Mouse (Mus musculus) heart, postnatal 36 days (tissue): Measurements from ENCODE around the gene Cers3. TPM values are rescaled to one million over a fixed set of nuclear protein-coding genes. Genes with fewer than 3 reads are reported as not detected.

Experiments
- DNase-seq, 2 experiments: peaks; one replicate each; pipeline ENCODE4 v3.0.0; 2021 to 2022
- intact Hi-C: fragments of 180-260 bp; cut with DNase I; formaldehyde crosslinking; loops from one replicate; pipeline ENCODE4 v1.15.1; 2025
- total RNA-seq, 2 experiments: library from RNA; stranded (reverse); gene quantifications; 2 replicates each; pipeline ENCODE4 v1.2.3; 2021

The Cers3 gene
- total RNA-seq, 2 experiments from 2014 or later: 0.17 TPM; not detected in 1

DNA sequence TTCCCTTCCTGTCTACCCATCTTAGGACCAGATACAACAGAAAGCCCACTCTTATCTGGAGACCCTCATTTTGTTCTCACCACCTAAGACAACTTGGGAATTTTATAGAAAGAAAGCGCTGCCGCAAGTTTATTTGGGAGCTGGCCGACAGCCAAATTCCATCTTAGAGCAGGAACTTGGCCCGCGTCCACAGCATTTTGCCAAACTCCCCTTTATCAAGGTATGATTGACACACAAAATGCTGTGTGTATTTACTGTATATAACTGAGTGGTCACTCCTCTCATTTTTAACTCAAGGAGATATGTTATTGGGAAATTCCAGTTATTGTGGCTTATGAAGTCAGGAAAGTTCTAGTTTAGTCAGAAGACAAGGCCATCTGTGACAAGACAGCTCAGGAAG is 88.0 kb downstream of the Cers3 start:
- intact Hi-C loops: no loop called here
- DNase-seq: peak; percentile 38 to 66

DNA sequence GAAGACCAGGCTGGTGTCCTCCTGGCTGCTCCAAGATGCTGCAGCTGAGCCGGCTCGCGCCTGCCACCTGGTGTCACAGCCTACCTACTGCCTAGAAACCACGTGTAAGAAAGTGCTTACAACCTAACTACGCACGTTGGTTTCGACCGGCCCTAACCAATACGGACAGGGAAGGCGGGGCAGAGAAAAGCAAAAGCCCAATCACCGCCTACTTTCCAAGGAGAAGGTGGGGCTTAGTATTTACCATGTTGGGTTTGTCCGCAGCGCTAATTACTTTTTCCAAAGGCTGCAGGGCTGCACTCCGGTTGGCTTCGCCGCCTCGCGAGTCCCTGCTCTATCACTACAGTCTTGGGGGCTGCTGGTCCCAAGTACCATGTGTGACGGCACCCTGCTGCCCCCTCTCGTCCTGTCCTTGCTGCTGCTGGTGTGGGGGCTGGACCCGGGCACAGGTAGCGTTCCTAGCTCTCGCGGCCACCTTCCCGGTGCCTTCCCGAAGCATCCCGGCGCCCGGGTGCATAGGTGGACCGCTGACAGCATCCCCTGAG is 96.2 kb downstream of the Cers3 start, which contains the start of gene Adamts17:
Gene Adamts17 (plus strand): TSS at position 273 of the 545 bp plus-strand sequence.
- peak; percentile 83 to 89 for DNase-seq
- intact Hi-C loops: loop anchor here (1.0 to 5.0 kb wide), 8 partner anchors 19 to 808 kb away; partner anchors contain the start of genes Lrrc28 and Ttc23

DNA sequence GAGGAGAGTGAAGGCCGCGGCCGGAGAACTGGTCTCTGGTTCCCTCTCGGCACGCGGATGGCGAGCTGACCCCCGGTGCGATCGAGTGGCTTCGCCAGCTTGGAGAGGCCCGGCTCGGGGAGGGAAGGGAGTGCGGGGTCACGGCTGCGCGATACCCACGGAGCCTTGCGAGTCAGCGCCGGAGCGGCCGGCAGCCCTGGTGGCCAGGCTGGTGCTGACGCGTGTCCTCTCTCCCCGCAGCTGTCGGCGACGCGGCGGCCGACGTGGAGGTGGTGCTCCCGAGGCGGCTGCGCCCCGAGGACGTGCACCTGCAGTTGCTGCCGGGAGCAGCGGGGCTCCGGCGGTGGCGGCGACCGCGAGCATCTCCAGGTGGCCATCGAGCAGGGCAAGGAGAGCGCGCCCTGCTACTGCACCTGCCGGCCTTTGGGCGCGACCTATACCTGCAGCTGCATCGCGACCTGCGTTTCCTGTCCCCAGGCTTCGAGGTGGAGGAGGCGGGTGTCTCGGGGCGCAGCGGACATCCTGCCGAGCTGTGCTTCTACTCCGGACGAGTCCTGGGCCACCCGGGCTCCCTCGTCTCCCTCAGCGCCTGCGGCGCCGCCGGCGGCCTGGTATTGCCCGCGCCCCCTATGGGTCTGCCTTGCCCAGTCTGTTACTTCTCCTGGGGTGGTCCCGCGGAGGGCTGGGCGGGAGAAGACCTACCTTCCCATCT is 96.9 kb downstream of the Cers3 start:
- intact Hi-C loops: loop anchor here (5.0 kb wide), 4 partner anchors 92 to 272 kb away; no protein-coding TSS in a partner anchor
- DNase-seq: peak; percentile 27 to 49

DNA sequence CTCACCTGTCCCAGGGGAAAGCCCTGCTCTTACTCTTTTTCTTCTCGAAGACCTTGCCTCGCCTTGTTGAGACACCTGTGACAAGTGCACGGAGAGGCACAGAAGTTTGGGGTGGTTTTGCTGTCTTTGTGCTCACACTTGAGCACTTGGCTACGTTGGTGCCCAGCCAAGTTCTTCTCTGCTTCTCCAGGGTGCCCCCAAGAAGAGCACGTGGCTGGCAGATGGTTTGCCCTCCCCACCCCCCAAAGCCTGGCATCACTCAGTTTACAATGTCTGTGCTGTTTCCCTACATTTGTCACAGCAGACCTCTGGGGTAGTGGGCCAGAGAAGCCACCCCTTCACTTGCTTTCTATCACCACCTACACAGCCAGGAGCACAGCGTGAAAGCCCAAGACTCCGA is 97.9 kb downstream of the Cers3 start:
- DNase-seq: no peak
- intact Hi-C loops: loop anchor here (5.0 kb wide), 4 partner anchors 91 to 271 kb away; no protein-coding TSS in a partner anchor

DNA sequence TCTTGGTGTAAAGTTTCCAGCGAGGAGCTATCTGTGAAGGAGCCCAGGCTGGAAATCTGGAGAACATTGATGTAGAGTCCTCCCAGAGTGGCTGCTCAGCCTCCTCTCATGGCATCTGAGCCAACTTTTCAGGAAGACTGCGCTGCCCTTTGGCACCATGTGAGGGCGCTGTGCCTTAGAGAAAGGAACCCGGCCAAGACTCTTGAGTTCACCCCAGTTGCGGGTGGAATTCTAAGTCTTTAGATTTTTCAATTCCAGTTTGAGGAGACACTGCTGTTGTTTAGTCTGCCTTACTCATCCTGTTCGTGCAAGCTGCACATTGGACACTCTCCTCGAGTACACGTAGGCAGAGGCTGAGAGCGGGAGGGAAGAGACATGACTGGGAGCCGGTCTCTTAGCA is 98.7 kb downstream of the Cers3 start:
- peak; percentile 80 to 85 for DNase-seq
- intact Hi-C loops: loop anchor here (1.0 to 5.0 kb wide), 5 partner anchors 90 to 357 kb away; no protein-coding TSS in a partner anchor

DNA sequence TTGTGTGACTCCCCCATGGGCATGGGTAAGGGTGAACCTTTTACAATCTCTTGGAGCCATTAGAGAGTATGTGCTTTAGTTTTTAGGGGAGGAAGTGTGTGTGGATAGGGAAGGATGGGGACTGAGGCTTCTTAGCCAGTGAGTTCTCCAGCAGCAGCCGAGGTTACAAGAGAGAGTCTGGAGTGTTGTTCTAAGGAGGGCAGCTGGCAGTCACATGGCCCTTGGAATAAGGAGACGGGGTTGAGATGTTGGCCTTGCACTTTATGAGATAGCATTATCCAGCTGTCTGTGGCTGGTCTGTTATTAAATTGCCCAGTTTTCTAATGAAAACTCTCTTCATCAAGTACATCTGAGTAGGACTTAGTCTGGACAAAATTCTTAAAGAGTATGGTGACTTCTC is 100.5 kb downstream of the Cers3 start:
- DNase-seq: no peak
- intact Hi-C loops: loop anchor here (5.0 kb wide), 4 partner anchors 88 to 268 kb away; no protein-coding TSS in a partner anchor

DNA sequence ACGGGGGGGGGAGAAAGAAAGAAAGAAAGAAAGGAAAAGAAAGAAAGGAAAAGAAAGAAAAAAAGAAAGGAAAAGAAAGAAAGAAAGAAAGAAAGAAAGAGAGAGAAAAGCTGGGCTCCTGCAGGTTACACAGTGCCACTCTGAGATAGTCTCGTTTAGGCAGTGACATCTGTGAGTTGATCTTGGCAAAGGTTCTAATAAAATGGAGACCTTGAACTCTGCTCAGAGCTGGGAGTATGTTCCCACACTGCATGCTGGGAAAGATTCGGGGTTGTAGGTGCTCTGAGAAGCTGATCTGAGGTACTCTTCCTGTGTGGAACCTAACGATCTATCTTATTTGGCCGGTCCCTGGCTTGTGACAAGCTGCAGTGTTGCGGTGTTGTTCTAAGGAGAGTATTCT is 103.3 kb downstream of the Cers3 start:
- no peak for DNase-seq
- intact Hi-C loops: no loop called here

DNA sequence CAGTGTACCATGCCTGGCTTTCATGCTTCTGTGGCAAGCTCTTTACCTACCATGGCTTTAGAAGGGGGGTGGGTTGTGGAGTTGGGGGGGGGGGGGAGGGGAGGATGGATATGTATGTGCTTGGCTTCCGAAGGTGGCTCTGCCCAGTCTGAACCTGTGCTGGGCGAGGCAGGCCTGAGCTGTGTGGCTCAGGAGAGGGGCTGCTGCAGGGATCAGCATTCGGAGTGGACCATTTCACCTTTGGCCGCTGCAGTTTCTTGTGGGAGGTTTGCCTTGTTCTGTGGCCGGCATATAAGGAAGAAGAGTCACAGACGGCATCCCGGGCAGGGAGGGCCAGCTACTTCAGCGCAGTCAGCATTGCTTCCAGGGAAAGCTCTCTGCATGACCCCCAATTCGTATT is 104.0 kb downstream of the Cers3 start:
- intact Hi-C loops: no loop called here
- no peak for DNase-seq

DNA sequence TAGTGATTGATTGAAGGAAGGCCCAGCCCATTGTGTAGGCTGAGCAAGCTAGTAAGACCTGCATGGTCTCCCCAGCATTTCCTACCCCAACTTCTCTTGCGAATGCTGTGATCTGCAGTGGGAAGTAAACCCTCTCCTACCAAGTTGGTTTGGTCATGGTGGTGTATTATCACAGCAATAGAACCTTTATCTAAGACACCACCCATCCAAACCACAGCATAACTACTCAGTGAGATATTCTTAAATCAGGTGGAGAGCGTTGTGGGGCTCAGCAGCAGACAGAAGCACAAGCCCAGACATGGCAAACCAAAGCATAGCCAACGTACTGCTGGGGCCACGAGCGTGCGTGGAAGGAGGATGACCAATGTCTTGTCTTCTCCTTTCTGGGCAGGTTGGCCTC is 106.0 kb downstream of the Cers3 start:
- no peak for DNase-seq
- intact Hi-C loops: no loop called here

DNA sequence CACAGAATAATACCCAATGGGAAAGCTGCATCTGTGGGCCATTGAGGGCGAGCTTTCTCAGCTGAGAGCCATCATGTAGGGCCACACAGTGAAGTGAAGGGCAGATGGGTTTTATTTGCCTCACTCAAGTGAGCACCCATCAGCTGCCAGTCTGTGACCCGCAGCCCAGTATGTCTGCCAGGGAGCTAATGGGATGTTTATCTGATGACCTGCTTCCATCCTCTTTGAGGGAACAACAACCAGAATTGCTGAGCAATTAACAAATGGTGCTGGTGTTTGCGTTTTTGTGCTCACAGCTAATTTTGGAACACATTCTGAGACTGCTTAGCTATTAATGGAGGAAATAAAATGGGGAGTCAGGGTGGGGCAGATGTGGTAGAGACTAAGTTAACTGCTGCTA is 108.9 kb downstream of the Cers3 start:
- intact Hi-C loops: no loop called here
- DNase-seq: no peak

DNA sequence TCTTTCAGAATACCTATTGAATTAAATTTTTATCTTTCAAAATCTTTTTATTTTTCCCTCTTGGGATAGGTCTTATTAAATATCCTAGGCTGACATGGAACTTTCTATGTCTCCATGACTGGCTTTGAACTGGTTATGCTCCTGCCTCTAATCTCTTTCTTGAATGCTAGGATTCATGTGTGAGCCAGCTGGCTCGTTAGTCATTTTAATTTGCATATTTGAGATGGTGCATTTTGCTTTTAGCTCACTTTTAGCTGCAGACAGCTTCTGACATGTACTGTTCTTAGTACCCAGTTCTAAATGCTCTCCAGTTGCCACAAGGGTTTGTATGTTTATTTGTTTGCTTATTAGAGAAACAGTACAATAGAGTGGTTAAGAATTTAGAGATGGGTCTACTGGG is 114.3 kb downstream of the Cers3 start:
- intact Hi-C loops: no loop called here
- DNase-seq: no peak

DNA sequence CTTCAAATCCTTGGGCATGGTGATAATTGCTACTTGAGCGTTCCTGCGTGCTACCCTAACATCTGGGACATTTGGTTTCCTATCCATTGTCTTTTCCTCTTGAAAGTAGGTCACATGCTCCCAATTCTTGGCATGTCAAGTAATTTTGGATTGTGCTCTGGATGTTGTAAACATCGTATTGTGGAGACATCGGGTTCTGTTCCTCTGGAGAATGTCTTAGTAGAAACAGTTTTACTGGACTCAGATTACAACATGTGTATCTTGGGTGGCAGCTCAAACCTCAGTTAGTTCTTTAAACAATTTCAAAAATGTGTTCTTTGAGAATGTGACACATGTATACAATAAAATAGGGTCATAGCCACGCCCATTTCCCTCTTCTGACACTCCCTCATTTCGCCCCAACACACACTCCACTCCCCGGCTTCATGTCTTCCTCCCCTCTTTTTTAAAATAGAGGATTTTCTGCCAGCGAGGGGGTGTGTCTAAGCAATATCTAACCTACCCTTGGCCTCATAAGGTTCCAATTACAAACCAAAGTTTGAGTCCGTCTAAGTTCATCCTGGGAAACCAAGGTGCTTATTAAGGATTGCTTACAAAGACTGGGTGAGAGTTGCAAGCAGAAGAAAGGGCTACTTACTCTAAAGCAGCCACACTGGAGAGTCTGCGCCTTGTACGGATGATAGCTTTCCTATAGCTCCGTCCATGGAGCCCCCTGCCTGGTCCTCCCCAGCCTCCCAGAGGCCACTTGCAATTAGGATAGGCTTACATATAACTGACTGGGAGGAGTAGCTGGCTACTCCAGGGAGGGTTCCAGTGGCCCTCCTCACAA is 115.2 kb downstream of the Cers3 start:
- DNase-seq: no peak
- intact Hi-C loops: no loop called here

DNA sequence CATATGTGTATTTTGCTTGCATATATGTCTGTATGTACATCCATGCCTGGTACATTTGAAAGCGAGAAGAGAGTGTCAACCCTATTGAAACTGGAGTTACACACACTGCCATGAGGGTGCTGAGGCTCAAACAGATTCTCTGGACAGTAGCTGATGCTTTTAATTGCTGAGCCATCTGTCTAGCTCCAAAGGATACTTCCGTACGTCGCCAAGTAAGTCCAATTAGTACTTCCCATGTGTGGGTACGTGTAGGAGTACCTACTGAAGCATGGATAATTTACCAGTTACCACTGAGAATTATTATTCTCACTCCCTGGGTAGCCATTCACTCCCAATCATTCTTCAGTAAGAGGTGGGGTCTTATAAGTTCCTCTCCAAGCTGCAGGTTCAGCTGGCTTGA is 115.9 kb downstream of the Cers3 start:
- DNase-seq: no peak
- intact Hi-C loops: no loop called here

DNA sequence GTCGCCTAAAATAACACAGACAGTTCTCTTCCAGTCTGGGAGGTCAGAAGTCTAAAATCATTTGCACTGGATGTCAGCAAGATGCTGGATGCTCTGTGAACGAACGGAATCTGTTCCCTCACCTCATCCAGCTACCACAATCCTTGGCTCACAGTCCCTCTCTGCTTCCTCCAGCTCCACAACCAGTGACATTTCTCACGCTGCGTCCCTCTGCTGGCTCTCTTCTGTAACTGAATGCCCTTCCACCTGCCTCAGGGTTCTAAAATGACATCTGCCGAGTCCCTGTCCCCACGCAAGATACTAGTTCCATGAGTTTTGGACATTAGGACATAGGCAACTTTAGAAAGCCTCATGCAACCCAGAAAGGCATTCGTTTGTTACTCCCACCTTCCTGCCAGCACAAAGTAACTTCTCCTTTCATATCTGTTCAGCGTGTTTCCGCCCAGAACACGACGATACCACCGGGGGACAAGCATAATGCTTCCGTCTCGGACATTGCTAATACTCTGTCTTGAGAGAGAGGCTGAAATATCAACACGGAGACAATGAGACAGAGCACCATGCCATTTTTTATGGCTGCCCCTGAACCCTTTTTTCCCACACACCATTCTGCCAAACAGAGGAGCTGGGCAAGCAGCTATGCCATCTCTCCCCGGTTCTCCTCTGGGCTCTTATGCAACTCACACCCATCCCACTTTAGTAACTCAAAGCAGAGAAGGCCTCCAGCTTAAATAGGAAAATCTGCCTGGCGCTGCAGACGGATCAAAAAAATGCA is 123.8 kb downstream of the Cers3 start:
- peak in 1 of 2 experiments; percentile 5 for DNase-seq
- intact Hi-C loops: no loop called here

DNA sequence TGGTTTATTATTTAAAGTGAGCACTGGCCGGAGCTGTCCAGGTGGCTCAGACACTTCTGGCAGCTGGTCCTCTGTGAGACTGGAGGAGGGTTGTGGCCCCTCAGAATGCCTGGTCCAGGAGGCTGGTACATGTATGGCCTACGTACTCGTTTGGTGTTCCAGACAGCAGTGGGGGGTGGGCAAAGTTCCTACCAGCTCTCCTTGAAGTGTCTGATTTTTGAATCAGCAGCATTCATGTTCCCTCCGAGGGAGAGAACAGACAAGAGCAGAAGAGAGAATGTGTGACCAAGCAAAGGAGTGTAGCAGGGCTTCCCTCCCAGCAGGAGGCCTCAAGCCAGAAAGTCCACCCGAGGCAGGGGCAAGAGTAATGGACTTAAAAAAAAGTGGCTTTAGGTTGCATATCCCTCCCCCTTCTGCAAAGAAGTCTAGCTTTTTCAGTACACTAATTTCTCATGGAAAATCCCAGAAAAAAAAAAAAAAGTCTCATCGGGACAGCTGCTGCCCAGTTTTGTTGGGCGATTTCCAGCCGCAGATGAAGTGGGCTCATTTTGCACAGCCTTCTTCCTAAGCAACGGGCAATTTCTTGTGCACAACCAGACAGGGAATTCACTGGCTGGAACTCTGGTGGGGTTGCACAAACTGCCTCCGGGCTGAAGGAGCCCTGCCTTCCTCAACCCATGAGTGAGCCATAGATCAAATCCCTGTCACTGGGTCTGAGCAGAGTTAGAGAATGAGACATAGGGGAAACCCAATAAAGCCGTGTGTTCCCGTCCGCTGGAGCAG is 124.6 kb downstream of the Cers3 start:
- peak; percentile 11 to 13 for DNase-seq
- intact Hi-C loops: no loop called here

DNA sequence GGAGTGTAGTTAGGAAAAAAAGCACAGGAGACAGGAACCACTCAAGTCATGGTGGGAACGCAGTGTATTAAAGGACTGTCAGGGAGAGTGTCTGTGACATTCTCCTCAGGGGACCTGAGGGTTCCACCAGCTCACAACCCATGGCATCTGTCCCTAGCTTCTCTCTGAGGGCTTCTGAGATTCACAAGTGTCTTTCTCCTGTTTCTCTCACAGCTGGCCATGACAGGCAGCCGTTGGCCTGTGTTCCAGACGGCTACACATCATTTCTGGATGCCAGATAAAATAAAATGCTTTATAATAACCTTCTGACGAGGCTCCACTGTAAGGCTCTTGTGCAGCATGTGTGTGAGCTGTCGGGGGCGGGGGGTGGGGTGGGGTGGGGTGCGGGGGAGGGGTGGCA is 128.2 kb downstream of the Cers3 start:
- intact Hi-C loops: no loop called here
- DNase-seq: peak in 1 of 2 experiments; percentile 14

DNA sequence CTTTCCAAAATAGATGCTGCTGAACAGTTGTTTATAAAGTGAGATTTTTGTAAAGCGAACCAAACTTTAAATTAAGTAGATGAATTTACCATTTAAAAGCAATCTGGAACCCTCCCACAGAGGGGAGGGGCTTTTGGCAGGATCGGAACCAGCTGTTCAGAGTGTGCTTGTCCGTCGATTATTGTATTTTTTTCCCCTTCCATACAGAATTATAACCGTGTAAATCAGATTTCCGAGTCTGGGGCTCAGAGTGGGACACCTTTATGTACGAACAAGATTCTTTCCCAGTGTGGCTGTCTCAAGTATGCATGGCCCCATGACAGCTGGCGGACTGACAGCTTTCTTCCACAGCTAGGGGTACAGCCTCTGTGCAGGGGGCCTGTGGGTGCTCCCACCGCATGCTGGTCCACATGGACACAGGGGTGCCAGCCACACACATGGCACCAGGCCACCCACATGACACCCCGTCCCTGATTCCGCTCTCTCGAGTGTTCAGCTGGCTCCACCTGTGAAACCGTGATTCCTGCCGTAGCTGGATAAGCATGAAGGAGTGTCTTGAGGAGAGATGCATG is 128.7 kb downstream of the Cers3 start:
- DNase-seq: peak in 1 of 2 experiments; percentile 6
- intact Hi-C loops: no loop called here

DNA sequence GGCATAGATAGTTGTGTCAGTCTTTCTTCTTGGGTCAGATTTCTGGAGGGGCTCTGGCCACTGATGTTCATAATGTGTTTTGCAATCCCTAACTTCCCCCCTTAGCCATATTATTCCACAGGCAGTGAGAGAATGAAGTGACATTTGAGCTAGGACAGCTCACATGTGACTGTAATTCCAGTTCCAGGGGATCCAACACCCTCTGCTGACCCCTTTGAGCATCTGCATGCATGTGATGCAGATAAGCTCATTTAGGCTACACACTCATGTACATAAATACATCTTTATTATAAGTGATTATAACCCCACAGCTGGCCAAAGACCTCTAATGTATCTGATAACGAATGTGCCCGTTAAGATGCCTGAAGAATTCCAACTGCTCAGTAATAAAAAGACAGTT is 129.9 kb downstream of the Cers3 start:
- DNase-seq: no peak
- intact Hi-C loops: no loop called here
